Mouse (Mus musculus) c-Kit-positive CD71-negative TER-119-negative erythroid progenitor cells, embryonic 14.5 days (primary cell): ENCODE measurements at regions not wholly inside any gene's neighbourhood (a gene's known extent, or its start where the extent isn't known, plus 50 kb on each side); places are given as distances from the start of the nearest gene placed in this dataset.
A peak's percentile ranks its signal among the peaks of the same experiment; 100 is the strongest.

ENCODE experiments used
- DNase-seq: peaks from one replicate; pipeline ENCODE4 v3.0.0-alpha.2; 2013; ENCODE audit warnings: low read depth

DNA sequence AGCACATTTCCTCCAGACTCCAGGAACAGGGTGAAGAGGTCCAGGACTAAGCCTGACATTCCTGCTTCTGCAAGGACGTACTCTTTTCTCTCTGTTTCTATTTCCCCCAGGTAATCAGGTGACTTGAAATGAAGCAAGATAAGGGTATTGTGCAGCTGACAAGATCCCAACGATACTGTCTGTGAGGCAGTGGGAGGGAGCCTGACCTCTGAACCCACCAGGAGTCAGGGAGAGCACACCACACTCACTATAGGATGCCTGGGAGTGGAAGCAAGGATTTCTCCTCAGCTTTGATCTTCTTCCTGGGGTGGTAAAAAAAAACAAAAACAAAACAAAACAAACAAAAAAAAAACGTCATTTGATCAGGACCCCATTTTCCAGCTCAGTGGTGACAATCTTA, 141.1 kb upstream of the A230072I06Rik start:
- DNase-seq = no peak

DNA sequence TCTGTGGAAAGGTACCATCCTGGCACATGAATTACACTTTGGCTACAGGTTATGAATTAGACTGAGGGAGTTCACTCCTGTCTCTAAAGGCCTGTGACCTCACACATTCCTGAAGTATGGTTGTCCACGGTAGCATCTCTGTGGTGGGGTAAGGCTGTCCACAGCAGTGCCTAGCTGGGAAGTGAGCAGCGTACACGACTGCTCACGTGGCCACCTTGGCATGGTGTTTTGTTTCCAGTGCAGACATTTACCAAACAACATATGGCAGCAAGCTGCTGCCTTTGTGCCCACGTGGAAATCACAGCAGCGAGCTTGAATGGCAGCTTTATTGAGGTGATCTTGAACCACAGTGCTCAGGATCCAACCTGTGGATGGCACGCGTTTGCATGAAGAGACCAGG, 140.7 kb upstream of the A230072I06Rik start:
- DNase-seq = no peak

DNA sequence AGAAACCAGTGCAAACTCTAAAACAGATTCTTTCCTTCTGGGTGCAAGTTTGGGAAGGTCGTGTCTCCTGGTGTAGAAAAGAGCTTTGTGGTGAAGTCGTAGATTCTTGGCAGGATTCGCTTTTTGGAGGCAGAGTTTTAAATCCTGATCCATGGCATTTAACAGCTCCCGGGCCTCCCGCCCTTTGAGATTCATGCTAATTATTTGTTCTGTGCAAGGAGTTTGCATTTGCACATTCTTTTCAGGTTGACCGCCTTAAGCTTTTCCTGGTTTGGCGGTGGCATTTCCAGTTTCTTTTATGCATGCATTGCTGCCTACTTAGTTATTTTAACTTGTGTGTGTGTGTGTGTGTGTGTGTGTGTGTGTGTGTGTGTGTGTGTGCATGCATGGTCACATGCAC, 126.9 kb upstream of the A230072I06Rik start:
- no peak for DNase-seq

DNA sequence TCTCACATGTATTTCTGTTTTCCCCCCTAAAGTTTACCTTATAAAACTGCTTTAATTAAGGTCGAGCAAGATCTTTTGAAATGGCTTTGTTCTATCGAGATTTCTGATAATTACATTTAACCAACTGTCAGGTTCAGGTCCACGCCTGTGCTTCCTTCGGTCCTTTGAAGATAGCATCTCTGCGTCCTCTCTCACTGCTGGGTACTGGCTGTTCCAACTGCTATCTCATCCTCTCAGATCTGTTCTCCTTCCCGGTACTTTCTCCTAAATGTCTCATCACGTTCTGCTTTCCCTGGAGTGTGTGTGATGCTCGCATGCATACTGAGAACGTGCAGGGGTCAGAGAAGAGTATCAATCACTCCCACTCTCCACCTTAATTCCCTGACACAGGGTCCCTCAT, 125.8 kb upstream of the A230072I06Rik start:
- DNase-seq = no peak

DNA sequence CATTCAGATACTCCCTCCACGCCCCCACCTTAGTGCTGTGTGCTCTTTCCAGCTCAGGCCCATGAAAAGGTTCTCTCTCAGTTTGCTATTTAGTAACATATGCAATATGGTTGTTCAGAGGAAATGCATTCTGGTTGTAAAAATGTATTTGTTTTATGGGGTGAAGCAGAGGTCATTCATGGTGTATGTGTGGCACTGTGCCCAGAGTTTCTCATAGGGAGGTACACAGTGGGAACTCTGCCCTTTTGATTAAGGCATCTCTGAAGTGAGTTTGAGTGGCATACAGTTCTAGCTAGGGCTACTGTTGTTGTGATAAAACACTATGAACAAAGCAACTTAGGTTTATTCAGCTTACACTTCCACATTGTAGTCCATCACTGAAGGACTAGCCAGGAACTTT, 121.7 kb upstream of the A230072I06Rik start:
- DNase-seq = no peak

DNA sequence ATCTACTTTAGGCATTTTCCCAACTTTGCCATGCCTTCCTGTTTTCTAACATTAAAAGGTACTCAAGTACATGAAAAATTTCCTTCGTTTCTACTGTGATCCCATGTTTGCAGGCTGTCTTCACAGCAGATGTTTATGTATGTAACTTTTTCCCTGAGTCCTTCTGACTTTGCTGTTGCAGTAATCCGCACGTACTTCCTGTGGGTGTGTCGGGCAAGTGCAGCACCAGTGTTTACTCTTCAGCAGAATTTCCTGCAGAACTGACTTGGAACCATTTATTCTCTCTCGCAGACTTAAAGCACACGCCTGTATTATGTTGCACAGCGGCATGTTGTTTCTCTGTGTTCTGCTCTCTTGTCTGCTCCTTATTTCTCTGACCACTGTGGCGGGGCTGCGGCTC, 120.4 kb upstream of the A230072I06Rik start:
- no peak for DNase-seq

DNA sequence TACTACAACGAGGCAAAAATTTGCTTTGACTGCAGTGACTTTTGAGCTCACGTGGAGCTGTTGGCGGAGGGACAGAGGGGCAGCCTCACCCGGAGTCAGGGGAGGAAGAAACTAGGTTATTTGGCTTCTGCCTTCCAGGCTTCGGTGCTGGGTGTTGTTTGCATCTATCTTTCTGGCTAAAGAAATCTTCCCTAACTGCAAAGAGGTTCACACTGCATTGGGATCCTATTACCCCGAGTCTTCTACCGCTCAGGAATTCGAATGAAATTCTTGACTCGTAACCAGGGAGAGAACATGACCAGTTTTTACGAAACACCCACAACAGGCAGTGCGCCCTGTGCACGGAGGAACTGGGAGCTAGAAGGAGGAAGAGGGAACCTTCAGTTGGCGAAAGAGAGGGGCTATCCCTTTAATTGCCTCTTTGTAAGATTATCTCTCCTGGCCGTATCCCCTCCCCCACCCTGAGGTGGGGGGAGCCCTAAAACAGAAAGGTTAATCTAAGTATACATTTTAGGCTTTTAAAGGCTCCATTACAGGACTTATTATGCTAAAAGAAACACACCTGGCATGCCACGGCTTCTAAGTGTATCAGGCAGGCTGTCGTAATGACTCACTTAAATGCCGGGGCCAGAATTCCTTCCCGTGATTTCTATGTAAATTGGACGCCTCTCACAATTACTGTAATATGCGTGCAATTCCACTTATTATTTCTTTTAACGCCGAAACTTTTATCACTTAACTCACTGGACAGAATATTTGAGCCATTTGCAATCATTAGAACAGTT, 115.5 kb upstream of the A230072I06Rik start:
- no peak for DNase-seq

DNA sequence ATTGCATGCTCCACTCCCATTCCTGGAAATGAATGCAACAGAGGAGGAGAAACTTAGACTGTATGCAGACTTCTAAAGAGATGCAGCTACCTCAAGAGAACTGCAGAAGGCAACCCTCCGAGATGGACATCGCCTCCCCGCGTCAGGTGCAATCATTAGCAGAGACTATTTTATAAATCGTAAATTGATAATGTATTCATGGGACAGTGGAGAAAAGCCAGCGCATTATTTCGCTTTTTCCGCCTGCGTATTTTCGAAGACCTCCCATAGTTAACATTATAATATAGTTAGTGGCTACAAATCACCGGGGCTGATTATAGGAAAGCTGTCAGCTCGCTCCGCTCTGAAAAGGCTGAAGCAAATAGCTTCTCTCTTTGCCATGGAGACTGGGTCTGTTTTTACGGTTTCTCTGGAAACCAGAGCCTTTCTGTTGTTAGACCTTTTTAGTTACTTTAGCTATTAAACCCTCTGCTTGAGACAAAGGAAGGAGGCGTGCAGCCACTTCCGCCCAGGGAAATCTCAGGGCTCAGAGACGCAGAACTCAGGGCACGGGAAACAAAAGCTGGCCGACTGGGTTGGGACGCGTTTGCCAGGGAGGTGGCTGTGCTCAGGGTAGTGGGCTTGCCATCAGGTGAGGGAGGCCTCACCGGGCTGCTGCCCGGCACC, 113.0 kb upstream of the A230072I06Rik start:
- DNase-seq = no peak

DNA sequence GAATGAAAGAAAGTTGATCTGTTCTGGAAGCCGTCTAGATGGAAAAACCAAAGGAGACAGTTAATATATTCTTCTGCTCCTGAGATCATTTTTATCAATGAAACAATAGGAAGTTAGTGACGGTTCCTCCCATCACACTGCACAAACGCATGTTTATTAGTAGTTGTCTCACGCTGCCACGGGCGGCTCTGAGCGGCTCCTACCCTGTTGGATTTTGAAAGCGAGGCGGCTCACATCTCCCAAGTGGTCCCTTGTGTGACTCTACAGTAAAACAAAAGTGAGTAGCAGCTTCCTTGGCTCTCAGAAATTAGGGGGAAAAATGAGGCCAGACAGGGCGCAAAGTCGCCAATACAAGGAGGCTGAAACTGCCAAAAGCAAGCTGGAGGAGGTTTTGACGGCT, 106.8 kb upstream of the A230072I06Rik start:
- DNase-seq = no peak

DNA sequence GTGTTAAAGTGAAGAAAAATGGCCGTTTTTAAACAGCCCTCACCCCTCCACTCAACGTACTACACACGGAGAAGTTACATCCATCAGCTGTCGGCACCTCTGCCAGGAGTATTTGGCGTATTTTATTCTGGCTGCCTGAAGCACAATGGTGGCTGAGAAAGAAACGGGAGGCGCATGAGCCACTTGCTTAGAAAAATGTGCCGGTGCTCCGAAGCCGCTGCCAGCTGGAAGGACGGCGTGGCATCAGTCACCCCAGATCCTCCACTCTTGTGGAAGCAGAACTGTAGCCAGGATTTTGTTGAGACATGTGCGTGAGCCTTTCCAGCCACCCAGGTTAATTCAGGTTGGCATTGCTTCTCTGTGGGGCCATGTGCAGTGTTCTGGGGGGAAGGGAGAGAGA, 103.1 kb upstream of the A230072I06Rik start:
- no peak for DNase-seq

DNA sequence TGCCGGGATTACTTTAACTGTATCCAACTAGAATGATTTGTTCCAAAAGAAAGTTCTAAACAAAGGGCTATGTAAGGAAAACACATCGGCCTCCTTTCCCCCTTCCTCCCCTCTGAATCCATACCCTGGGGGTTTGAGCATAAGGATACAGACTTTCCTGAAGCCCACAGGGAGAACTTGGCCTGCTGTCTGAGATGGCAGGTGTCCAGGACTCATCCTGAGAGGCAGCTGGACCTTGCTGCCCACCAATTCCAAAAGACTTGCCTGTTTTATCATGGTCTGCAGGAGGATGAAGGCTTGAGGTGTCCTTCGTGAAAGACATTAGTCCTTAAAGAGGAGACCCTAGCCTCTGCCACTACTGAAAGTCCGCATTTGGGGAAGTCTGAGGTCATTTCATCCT, 94.0 kb upstream of the A230072I06Rik start:
- no peak for DNase-seq

DNA sequence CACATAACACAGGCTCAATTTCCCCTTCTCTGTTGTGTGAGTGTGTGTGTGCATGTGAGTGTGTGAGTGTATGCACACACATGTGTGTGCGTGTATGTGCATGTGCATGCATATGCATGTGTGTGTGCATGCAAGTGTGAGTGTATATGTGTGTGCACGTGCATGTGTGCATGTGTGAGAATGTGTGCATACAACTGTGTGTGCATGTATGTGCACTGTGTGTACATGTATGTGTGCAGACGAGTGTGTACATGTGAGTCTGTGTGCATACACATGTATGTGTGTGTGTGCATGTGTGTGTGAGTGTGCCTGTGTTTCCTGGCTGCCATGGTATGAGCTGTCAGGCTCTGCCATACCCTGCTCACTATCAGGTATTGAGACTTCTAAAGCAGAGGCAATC, 91.3 kb upstream of the A230072I06Rik start:
- no peak for DNase-seq

DNA sequence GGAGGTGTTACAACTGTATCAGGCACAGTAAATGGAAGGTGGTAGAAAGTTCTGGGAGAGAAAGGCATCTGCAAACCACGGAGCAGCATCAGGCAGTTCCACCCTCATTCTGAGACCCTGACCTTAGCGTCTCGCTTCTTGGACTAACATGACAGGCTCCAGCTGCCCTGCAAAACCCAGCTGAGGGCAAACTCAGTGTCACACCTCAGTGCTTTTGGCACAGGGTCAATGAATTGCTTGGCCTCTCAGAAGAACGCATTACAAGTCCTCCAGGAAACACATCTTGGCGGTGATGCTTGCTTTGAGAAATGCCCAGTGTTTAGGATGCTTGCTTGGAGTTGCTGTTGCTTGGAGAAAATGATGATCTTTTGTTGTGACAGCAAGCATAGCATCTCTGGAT, 90.2 kb upstream of the A230072I06Rik start:
- no peak for DNase-seq

DNA sequence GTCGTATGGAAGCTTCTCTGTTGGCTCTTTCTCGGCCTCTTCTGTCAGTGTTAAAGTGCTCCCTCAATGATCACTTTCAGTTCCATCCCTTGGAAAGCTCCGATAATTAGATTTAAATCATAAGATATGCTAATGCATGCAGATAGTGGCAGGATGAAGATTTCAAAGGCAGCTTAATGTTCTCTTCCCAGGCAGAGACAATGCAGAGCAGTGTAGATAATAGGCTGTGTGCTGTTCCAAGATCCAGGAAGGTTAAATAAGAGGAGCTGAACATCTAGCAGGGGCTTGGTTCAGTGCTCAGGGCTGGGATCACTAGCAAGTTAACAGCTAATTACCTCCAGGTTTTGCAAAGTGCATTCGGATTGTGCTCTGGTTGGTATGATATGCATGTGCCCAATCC, 89.7 kb upstream of the A230072I06Rik start:
- no peak for DNase-seq

DNA sequence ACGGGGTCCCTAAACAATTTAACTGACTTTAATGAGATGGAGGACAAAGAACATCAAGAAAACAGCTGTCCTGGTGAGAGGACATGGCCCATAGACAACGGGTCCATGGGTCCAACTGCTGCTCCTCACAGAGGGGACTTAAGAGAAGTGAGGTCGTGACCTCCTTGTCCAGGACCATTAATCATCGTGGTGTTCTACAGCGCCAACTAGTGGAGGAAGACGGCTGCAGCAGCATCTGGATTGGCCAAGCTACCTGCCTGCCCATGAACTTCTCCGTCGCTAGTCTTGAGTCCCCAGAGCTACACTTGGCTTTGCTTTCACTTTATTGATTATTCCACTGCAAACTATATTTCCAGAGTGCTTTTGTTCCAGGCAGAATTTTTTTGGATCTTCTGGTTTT, 86.6 kb upstream of the A230072I06Rik start:
- peak; percentile 29 for DNase-seq

DNA sequence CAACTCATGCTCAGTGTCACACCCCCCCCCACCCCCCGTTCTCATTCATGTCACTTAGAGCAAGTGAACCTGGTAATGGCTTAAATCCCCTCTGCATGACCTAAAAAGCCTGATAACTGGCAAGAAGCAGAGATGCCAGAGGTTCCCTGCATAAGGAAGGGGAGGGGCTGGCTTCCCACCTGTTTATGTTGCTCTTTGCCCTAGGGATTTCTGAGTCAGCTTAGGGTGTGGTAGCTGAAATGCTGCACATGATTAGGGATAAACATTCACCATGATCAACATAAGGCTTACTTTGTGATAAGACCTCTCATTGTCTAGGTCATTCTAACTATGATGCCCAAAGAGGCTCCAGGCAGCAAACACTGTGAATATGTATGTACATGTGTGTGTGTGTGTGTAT, 72.7 kb upstream of the A230072I06Rik start:
- DNase-seq = no peak

DNA sequence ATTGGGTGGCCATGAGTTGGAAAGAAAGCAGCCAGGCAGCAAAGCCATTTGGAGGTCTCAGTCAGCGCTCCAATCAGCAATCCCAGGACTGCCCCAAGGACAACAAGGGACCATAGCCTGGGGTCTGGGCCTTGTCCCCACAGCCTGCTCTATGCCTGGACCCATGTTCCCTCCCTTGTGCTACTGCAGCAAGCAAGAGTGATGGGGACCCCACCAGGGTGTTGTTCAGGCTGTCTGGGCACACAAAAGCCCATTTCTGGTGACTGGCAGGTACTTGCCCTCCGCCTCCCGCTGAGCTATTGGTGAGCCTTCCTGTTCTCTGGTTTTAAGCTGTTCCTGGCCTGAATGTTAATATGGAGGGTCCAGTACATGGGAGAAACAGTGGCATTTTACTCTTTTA, 71.2 kb upstream of the A230072I06Rik start:
- DNase-seq = no peak

DNA sequence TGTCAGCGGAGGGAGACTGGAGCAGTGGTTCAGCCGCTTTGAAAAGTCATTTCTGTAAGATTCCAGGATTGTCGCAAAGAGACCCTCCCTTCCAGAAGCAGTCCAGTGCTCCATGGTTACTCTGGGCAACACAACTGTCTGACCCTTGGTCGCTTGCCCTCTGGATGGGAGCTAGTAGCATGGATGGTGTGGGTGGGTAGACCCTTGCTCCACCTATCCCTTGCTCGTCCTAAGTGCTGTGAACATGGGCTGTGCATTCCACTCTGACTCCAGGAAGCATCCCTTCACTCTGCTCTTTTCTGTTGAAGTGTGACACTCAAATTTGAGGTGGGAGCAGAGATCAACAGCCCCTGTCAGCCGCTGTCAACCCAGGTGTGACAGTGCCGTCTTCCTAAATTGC, 64.8 kb upstream of the A230072I06Rik start:
- DNase-seq = no peak

DNA sequence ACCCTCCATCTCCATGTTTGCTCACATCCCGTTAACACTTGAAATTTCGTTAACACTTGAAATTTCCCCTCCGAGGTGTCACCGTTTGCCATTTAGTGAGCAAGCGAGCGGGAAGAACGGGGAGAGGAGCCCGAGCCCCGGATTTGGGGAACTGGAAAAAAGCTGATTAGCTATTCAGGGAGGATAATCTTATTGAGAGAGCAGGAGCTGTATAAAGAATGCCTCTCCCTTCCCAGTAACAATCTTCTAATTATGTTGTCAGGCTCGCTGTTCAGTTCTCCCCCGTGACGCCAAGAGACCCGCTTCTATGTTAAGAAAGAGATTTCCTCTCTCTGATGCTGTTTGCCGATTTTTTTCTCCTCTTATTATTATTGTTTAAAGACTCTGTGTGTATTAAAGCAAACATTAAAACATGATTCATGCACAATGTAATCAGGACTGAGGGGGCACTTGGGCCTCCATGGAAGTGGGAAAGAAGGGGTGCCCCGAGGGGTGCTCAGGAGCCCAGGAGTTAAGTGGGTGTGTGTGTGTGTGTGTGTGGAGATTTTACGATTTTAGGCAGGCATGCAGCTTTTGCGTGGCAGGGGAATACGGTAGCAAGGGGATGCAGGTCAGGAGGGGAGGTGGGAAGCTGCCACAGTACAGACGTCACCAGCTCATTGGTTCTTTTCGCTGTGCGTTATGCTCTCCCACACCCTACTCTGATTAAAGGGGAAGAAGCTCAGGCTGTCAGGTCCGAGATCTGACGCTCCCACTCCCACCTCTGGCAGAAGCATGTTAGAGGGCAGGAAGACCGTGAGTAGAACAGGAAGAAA, 64.2 kb upstream of the A230072I06Rik start:
- no peak for DNase-seq

DNA sequence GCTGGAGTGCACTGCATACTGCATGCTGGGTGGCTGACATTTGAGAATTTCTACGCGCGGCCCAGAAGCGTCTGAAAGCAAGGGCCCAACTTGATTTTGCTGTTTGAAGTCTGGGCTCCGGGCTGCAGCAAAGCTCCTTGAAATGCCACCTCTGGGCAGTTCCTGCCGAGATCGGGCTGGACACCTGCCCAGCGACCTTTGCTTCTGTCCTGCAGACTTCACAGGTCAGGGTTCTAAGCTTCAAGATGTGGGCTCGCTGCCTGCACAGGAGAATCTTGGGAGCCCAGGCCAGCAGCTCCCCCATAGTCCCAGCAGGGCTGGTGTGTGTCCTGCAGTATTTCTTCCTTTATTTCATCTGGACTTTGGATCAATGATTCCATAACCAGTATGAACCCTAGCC, 57.1 kb upstream of the A230072I06Rik start:
- no peak for DNase-seq

DNA sequence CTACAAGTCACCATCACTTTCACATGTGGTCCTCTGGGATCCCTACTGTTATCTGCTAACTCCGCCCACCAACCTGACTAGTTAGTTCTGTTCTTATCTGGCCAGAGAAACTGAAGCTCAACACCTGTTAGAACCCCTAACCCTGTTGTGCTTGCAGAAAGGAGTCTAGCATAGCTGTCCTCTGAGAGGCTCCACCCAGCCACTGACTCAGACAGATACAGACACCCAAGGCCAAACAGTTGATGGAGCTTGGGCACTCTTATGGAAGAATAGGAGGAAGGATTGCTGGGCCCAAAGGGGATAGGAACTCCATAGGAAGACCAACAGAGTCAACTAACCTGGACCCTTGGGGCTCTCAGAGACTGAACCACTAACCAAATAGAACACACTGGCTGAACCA, 55.2 kb upstream of the A230072I06Rik start:
- DNase-seq = no peak
